Mouse (Mus musculus): Measurements from ENCODE around the gene H3f3b. TPM values are rescaled to one million over a fixed set of nuclear protein-coding genes. Genes with fewer than 3 reads are reported as not detected.

The H3f3b gene
- total RNA-seq (2021): 100 to 1,000 TPM; 281 to 291 TPM

- DNase-seq (ENCODE audit: extremely low spot score in 1 of 2, low spot score in 1 of 2): no peak
Measured at GRCm38 (mm10) chr11:116027756-116028155, at the start of gene H3f3b. Gene H3f3b, minus strand, starts transcription at chr11:116027962.

- no peak for DNase-seq (ENCODE audit: extremely low spot score in 1 of 2, low spot score in 1 of 2)
Measured at GRCm38 (mm10) chr11:116076836-116077235, 49.1 kb upstream of the H3f3b start.

- no peak for DNase-seq (ENCODE audit: extremely low spot score in 1 of 2, low spot score in 1 of 2)
Measured at GRCm38 (mm10) chr11:116076266-116076540, 48.4 kb upstream of the H3f3b start.

GRCm38 (mm10) chr11:116075539-116076265 is 47.9 kb upstream of the H3f3b start:
- no peak for DNase-seq (ENCODE audit: extremely low spot score in 1 of 2, low spot score in 1 of 2)

GRCm38 (mm10) chr11:116074436-116074991 is 46.8 kb upstream of the H3f3b start:
- DNase-seq (ENCODE audit: extremely low spot score in 1 of 2, low spot score in 1 of 2): no peak

GRCm38 (mm10) chr11:116072608-116073007 is 44.8 kb upstream of the H3f3b start:
- DNase-seq (ENCODE audit: extremely low spot score in 1 of 2, low spot score in 1 of 2): no peak

- no peak for DNase-seq (ENCODE audit: extremely low spot score in 1 of 2, low spot score in 1 of 2)
Measured at GRCm38 (mm10) chr11:116071510-116071909, 43.7 kb upstream of the H3f3b start.

GRCm38 (mm10) chr11:116065345-116065744 is 37.6 kb upstream of the H3f3b start:
- DNase-seq (ENCODE audit: extremely low spot score in 1 of 2, low spot score in 1 of 2): no peak

- no peak for DNase-seq (ENCODE audit: extremely low spot score in 1 of 2, low spot score in 1 of 2)
Measured at GRCm38 (mm10) chr11:116064187-116064867, 36.6 kb upstream of the H3f3b start.

GRCm38 (mm10) chr11:116063562-116063961 is 35.8 kb upstream of the H3f3b start:
- DNase-seq (ENCODE audit: extremely low spot score in 1 of 2, low spot score in 1 of 2): no peak

- DNase-seq (ENCODE audit: extremely low spot score in 1 of 2, low spot score in 1 of 2): no peak
Measured at GRCm38 (mm10) chr11:116062521-116062920, 34.8 kb upstream of the H3f3b start.

- no peak for DNase-seq (ENCODE audit: extremely low spot score in 1 of 2, low spot score in 1 of 2)
Measured at GRCm38 (mm10) chr11:116061641-116062415, 34.1 kb upstream of the H3f3b start.

- DNase-seq (ENCODE audit: extremely low spot score in 1 of 2, low spot score in 1 of 2): no peak
Measured at GRCm38 (mm10) chr11:116060596-116060995, 32.8 kb upstream of the H3f3b start.

- DNase-seq (ENCODE audit: extremely low spot score in 1 of 2, low spot score in 1 of 2): no peak
Measured at GRCm38 (mm10) chr11:116059691-116060025, 31.9 kb upstream of the H3f3b start.

- no peak for DNase-seq (ENCODE audit: extremely low spot score in 1 of 2, low spot score in 1 of 2)
Measured at GRCm38 (mm10) chr11:116058868-116059690, 31.3 kb upstream of the H3f3b start.

- DNase-seq (ENCODE audit: extremely low spot score in 1 of 2, low spot score in 1 of 2): no peak
Measured at GRCm38 (mm10) chr11:116058022-116058614, 30.4 kb upstream of the H3f3b start.

- no peak for DNase-seq (ENCODE audit: extremely low spot score in 1 of 2, low spot score in 1 of 2)
Measured at GRCm38 (mm10) chr11:116057237-116057881, 29.6 kb upstream of the H3f3b start.

- DNase-seq (ENCODE audit: extremely low spot score in 1 of 2, low spot score in 1 of 2): no peak
Measured at GRCm38 (mm10) chr11:116055873-116056272, 28.1 kb upstream of the H3f3b start.

GRCm38 (mm10) chr11:116053510-116054229 is 25.9 kb upstream of the H3f3b start:
- DNase-seq (ENCODE audit: extremely low spot score in 1 of 2, low spot score in 1 of 2): no peak
